Mouse (Mus musculus) gastrocnemius, postnatal 36 days (tissue): ENCODE measurements around the gene Dynlt1c. TPM values are rescaled to one million over a fixed set of nuclear protein-coding genes. Genes with fewer than 3 reads are reported as not detected.
A peak's percentile ranks its signal among the peaks of the same experiment; 100 is the strongest.
"Not testable (repeated sequence)": the region's sequence is repeated elsewhere in the genome, so short reads cannot be mapped to it uniquely, and the experiment has no call there.

Source experiments
- DNase-seq, 2 experiments: peaks; one replicate each; pipeline ENCODE4 v3.0.0; 2022
- intact Hi-C: fragments of 180-260 bp; cut with DNase I; formaldehyde crosslinking; loops from one replicate; pipeline ENCODE4 v1.15.1; 2025
- long read RNA-seq, 2 experiments: library from polyadenylated mRNA; stranded (forward); transcript quantifications; one replicate each; pipeline ENCODE4 v2.0.0; 2021
- total RNA-seq, 2 experiments: library from RNA; stranded (reverse); gene quantifications; 2 replicates each; pipeline ENCODE4 v1.2.3; 2021

Dynlt1c gene
- total RNA-seq = 1 to 10 TPM; 1.6 to 2.7 TPM
- long read RNA-seq, experiment 1, transcript Dynlt1c-201 (5 exons, 2,589 nt) = major isoform, 70 of 107 reads
- long read RNA-seq, experiment 1, partial matches to known transcripts = 29 of 107 reads
- long read RNA-seq, experiment 1, other reads (novel, unspliced or antisense) = 8 of 107 reads
- long read RNA-seq, experiment 2, transcript Dynlt1c-201 (5 exons, 2,589 nt) = major isoform, 75 of 121 reads
- long read RNA-seq, experiment 2, partial matches to known transcripts = 37 of 121 reads
- long read RNA-seq, experiment 2, other reads (novel, unspliced or antisense) = 9 of 121 reads

GRCm38 (mm10) chr17:6601204-6601911 is at the start of gene Dynlt1c:
Gene Dynlt1c (plus strand): TSS chr17:6601671.
- intact Hi-C loops = not testable (repeated sequence)
- peak; percentile 66 to 80 for DNase-seq

GRCm38 (mm10) chr17:6553798-6554197 is 47.7 kb upstream of the Dynlt1c start:
- DNase-seq, intact Hi-C loops: not testable (repeated sequence)

GRCm38 (mm10) chr17:6554243-6554642 is 47.2 kb upstream of the Dynlt1c start:
- DNase-seq, intact Hi-C loops: not testable (repeated sequence)

GRCm38 (mm10) chr17:6559447-6560133 is 41.9 kb upstream of the Dynlt1c start:
- intact Hi-C loops, DNase-seq: not testable (repeated sequence)

- DNase-seq, intact Hi-C loops: not testable (repeated sequence)
Measured at GRCm38 (mm10) chr17:6564866-6565265, 36.6 kb upstream of the Dynlt1c start.

GRCm38 (mm10) chr17:6567908-6568307 is 33.6 kb upstream of the Dynlt1c start:
- intact Hi-C loops = not testable (repeated sequence)

GRCm38 (mm10) chr17:6571296-6571695 is 30.2 kb upstream of the Dynlt1c start:
- DNase-seq, intact Hi-C loops: not testable (repeated sequence)

More at GRCm38 (mm10) chr17:6567908-6568307, 33.6 kb upstream of the Dynlt1c start:
- not testable (repeated sequence) for DNase-seq

GRCm38 (mm10) chr17:6572202-6572601 is 29.3 kb upstream of the Dynlt1c start:
- DNase-seq, intact Hi-C loops: not testable (repeated sequence)

GRCm38 (mm10) chr17:6575376-6575775 is 26.1 kb upstream of the Dynlt1c start:
- intact Hi-C loops, DNase-seq: not testable (repeated sequence)

GRCm38 (mm10) chr17:6588672-6589071 is 12.8 kb upstream of the Dynlt1c start:
- intact Hi-C loops, DNase-seq: not testable (repeated sequence)

- intact Hi-C loops, DNase-seq: not testable (repeated sequence)
Measured at GRCm38 (mm10) chr17:6592109-6592508, 9.4 kb upstream of the Dynlt1c start.

- DNase-seq, intact Hi-C loops: not testable (repeated sequence)
Measured at GRCm38 (mm10) chr17:6593896-6594295, 7.6 kb upstream of the Dynlt1c start.

- peak in 1 of 2 experiments; percentile 40 for DNase-seq
- intact Hi-C loops = not testable (repeated sequence)
Measured at GRCm38 (mm10) chr17:6595776-6596497, 5.5 kb upstream of the Dynlt1c start.

GRCm38 (mm10) chr17:6598356-6598755 is 3.1 kb upstream of the Dynlt1c start:
- intact Hi-C loops, DNase-seq: not testable (repeated sequence)

- intact Hi-C loops = not testable (repeated sequence)
- peak in 1 of 2 experiments; percentile 55 for DNase-seq
Measured at GRCm38 (mm10) chr17:6600216-6600911, 1.1 kb upstream of the Dynlt1c start.

GRCm38 (mm10) chr17:6602205-6602604 is 734 bp downstream of the Dynlt1c start:
- intact Hi-C loops, DNase-seq: not testable (repeated sequence)

GRCm38 (mm10) chr17:6605347-6605746 is 3.9 kb downstream of the Dynlt1c start:
- intact Hi-C loops, DNase-seq: not testable (repeated sequence)

- DNase-seq, intact Hi-C loops: not testable (repeated sequence)
Measured at GRCm38 (mm10) chr17:6613524-6613923, 12.1 kb downstream of the Dynlt1c start.

GRCm38 (mm10) chr17:6614316-6614715 is 12.8 kb downstream of the Dynlt1c start:
- intact Hi-C loops, DNase-seq: not testable (repeated sequence)
